ENCODE assay signal across 9 mouse cellular contexts in the genomic region with DNA sequence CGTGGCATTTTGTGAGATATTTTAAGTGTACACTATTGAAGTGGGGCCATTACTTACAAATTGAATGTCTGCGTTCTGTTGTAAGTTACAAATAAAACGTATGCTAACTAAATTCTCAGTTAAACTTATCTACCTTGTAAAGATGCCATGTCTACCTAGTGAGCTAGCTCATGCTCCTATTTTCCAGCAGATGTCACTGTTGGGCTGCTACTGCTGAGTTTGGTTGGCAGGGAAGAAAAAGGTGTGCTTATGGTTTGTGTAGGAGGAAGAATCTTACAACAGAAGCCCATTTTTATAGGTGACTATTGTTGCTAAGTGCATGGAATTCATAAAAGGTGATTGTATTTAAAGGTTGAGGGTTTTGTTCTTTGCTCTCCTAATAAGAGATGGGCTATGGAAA. TPM values are rescaled to one million over a fixed set of nuclear protein-coding genes. Genes with fewer than 3 reads are reported as not detected.
DNase-seq lines count a peak whose midpoint lies in the region; ATAC-seq and TF ChIP-seq lines count a peak whose summit lies in the region.
"Had no signal": no experiment of that assay in that cellular context is flagged by ENCODE, and none has a peak within 500 bp of the region (broad histone marks: within the 10 kb centered on the region; RNA-seq: fewer than 3 reads in every experiment).

No protein-coding gene starts in this region.

- no peak for ATAC-seq in heart, embryonic 12.5 days (ENCODE audit: insufficient number of reproducible peaks, low FRiP score)
- no peak for ATAC-seq in G1E (ENCODE audit: extremely low read depth, insufficient number of reproducible peaks, low FRiP score, poor library complexity, severe bottlenecking)
- peak; percentile 57; the same call in 1 of the 2 replicates for ATAC-seq in megakaryocyte, adult 5-6 weeks (ENCODE audit: poor library complexity, severe bottlenecking)
- ATAC-seq in forebrain, embryonic 15.5 days (replicated peaks), result no peak; the same call in 1 of the 2 replicates

- H3K9me3 ChIP-seq in heart, embryonic 12.5 days (replicated peaks), result no peaks in the 10 kb centered on the region
- no peaks in the 10 kb centered on the region for H3K9me3 ChIP-seq in G1E (replicated peaks)
- no peaks in the 10 kb centered on the region for H3K9me3 ChIP-seq in forebrain, embryonic 15.5 days
- H3K9me3 ChIP-seq: liver, embryonic 15.5 days had no signal

- no peak overlapping the region for H3K9ac ChIP-seq in heart, embryonic 12.5 days
- no peak overlapping the region for H3K9ac ChIP-seq in forebrain, embryonic 15.5 days (replicated peaks)
- H3K9ac ChIP-seq: liver, embryonic 15.5 days had no signal

- no peak overlapping the region for H3K4me3 ChIP-seq in heart, embryonic 12.5 days
- no peak overlapping the region for H3K4me3 ChIP-seq in G1E (ENCODE audit: low read depth, low read length)
- H3K4me3 ChIP-seq in forebrain, embryonic 15.5 days, result no peak overlapping the region
- H3K4me3 ChIP-seq: liver, embryonic 15.5 days had no signal

- H3K36me3 ChIP-seq in heart, embryonic 12.5 days, result no peaks in the 10 kb centered on the region
- H3K36me3 ChIP-seq in G1E (replicated peaks), result peaks cover 42% of the 10 kb centered on the region
- H3K36me3 ChIP-seq in forebrain, embryonic 15.5 days, result peaks cover 2% of the 10 kb centered on the region; the same call in 1 of the 2 replicates

- H3K4me2 ChIP-seq in heart, embryonic 12.5 days, result no peak overlapping the region
- H3K4me2 ChIP-seq in forebrain, embryonic 15.5 days (replicated peaks), result no peak overlapping the region
- H3K4me2 ChIP-seq: liver, embryonic 15.5 days had no signal

- H3K27ac ChIP-seq in heart, embryonic 12.5 days (ENCODE audit: poor library complexity, severe bottlenecking), result no peak overlapping the region
- no peak overlapping the region for H3K27ac ChIP-seq in forebrain, embryonic 15.5 days (replicated peaks)
- H3K27ac ChIP-seq: liver, embryonic 15.5 days had no signal

- no peaks in the 10 kb centered on the region for H3K4me1 ChIP-seq in heart, embryonic 12.5 days (replicated peaks)
- no peaks in the 10 kb centered on the region for H3K4me1 ChIP-seq in G1E (ENCODE audit: insufficient read depth, low read depth, low read length)
- no peaks in the 10 kb centered on the region for H3K4me1 ChIP-seq in forebrain, embryonic 15.5 days
- H3K4me1 ChIP-seq: liver, embryonic 15.5 days had no signal

- 62% methylated on average over 3 of the region's 3 CpGs for WGBS in heart, embryonic 12.5 days
- 70% methylated on average over 3 of the region's 3 CpGs for WGBS in forebrain, embryonic 15.5 days

- no peaks in the 10 kb centered on the region for H3K27me3 ChIP-seq in heart, embryonic 12.5 days (replicated peaks)
- H3K27me3 ChIP-seq in G1E (ENCODE audit: insufficient read depth, low read length), result no peaks in the 10 kb centered on the region
- H3K27me3 ChIP-seq in forebrain, embryonic 15.5 days, result no peaks in the 10 kb centered on the region
- H3K27me3 ChIP-seq: liver, embryonic 15.5 days had no signal

- TF ChIP-seq CTCF in G1E (IDR thresholded peaks at IDR 0.05; ENCODE audit: low read depth, low read length), result peak; percentile 40; the same call in 1 of the 2 replicates

- peak; percentile 28 for DNase-seq in heart, postnatal 4 days
- DNase-seq in 416B (ENCODE audit: low read depth), result peak; percentile 79
- DNase-seq in G1E (ENCODE audit: low spot score), result peak; percentile 6
- DNase-seq in embryo, embryonic 11 days, result peak; percentile 52
- no peak for DNase-seq in urinary bladder, adult 18-20 months (ENCODE audit: low spot score in 2 of 2)

RNA-seq across cellular contexts. Expression of a gene that starts 49.2 kb away (rescaled TPM):
- total RNA-seq in heart, postnatal 4 days (2021), result 10 to 100 TPM; 21.3 to 22.1 TPM
- 14.5 and 15.0 TPM in 2 replicates for polyA plus RNA-seq in heart, embryonic 12.5 days (2016; fragmentation: Nextera tagmentation; extraction: Ambion mirVana)
- 64.0 and 65.8 TPM in 2 replicates for total RNA-seq in G1E (2014; fragmentation: Nextera tagmentation)
- 13.2 and 14.3 TPM in 2 replicates for total RNA-seq in G1E (2017)
- polyA plus RNA-seq in G1E (2012), result 29.8 and 30.5 TPM in 2 replicates
- 22.4 and 24.9 TPM in 2 replicates for total RNA-seq in megakaryocyte, adult 5-6 weeks (2015)
- total RNA-seq in megakaryocyte, adult 5-6 weeks (2017), result 15.1 and 37.9 TPM in 2 replicates
- polyA plus RNA-seq in forebrain, embryonic 15.5 days (2015; fragmentation: Nextera tagmentation; extraction: Ambion mirVana), result 20.0 and 21.8 TPM in 2 replicates

Comparison
In these comparisons a context has a peak if more than half of its experiments do, and no peak if none do; other contexts are left out.
1. DNase-seq: peak in heart, postnatal 4 days (single experiment), 416B (single experiment), G1E (single experiment) and embryo, embryonic 11 days (single experiment); none in urinary bladder, adult 18-20 months (0 of 2).